Mouse (Mus musculus) CH12.LX (cell line): ENCODE data around the gene Fam89b.

Experiments used
- BHLHE40 ChIP-seq: IDR thresholded peaks from 2 replicates; pipeline ENCODE4 v1.6.1; 2011; ENCODE audit warnings: mild to moderate bottlenecking, low read depth, low read length, improper control_type of control experiment
- CHD1 ChIP-seq: IDR thresholded peaks from 2 replicates; pipeline ENCODE4 v1.6.1; 2012; ENCODE audit warnings: low read depth, low read length, improper control_type of control experiment, inconsistent platforms
- CTCF ChIP-seq, 2 experiments: IDR thresholded peaks in 1 of 2; conservative IDR thresholded peaks in 1 of 2; 2 replicates each; pipeline ENCODE4 v1.5.1; 2011 to 2012; ENCODE audit warnings: low read depth in 2 of 2, low read length in 2 of 2, improper control_type of control experiment in 1 of 2, inconsistent platforms in 1 of 2, mild to moderate bottlenecking in 1 of 2, moderate library complexity in 1 of 2
- E2F4 ChIP-seq: IDR thresholded peaks from 2 replicates; pipeline ENCODE4 v1.6.1; 2011; ENCODE audit warnings: low read depth, low read length, improper control_type of control experiment; ENCODE audit not compliant: insufficient replicate concordance
- IRF4 ChIP-seq: IDR thresholded peaks from 2 replicates; pipeline ENCODE4 v1.6.1; 2014; ENCODE audit warnings: low read depth, mild to moderate bottlenecking, inconsistent platforms, low read length, improper control_type of control experiment
- MEF2A ChIP-seq: IDR thresholded peaks from 2 replicates; pipeline ENCODE4 v1.6.1; 2014; ENCODE audit warnings: low read depth, mild to moderate bottlenecking, inconsistent platforms, low read length, improper control_type of control experiment, borderline replicate concordance
- POLR2A ChIP-seq: IDR thresholded peaks from 2 replicates; pipeline ENCODE4 v1.6.1; 2011; ENCODE audit warnings: low read depth, mild to moderate bottlenecking, improper control_type of control experiment, low read length
- RCOR1 ChIP-seq: conservative IDR thresholded peaks from 2 replicates; pipeline ENCODE4 v1.6.1; 2012; ENCODE audit warnings: low read depth, mild to moderate bottlenecking, inconsistent platforms, low read length, improper control_type of control experiment
- SIN3A ChIP-seq: IDR thresholded peaks from 2 replicates; pipeline ENCODE4 v1.6.1; 2012; ENCODE audit warnings: low read length, improper control_type of control experiment, inconsistent platforms
- SMC3 ChIP-seq: IDR thresholded peaks from 2 replicates; pipeline ENCODE4 v1.6.1; 2011; ENCODE audit warnings: low read depth, low read length, improper control_type of control experiment
- USF2 ChIP-seq: conservative IDR thresholded peaks from 2 replicates; pipeline ENCODE4 v1.6.1; 2011; ENCODE audit warnings: low read depth, low read length, improper control_type of control experiment
- ZC3H11A ChIP-seq: IDR thresholded peaks from 2 replicates; pipeline ENCODE4 v1.6.1; 2012; ENCODE audit warnings: low read depth, mild to moderate bottlenecking, inconsistent platforms, low read length, improper control_type of control experiment

DNA sequence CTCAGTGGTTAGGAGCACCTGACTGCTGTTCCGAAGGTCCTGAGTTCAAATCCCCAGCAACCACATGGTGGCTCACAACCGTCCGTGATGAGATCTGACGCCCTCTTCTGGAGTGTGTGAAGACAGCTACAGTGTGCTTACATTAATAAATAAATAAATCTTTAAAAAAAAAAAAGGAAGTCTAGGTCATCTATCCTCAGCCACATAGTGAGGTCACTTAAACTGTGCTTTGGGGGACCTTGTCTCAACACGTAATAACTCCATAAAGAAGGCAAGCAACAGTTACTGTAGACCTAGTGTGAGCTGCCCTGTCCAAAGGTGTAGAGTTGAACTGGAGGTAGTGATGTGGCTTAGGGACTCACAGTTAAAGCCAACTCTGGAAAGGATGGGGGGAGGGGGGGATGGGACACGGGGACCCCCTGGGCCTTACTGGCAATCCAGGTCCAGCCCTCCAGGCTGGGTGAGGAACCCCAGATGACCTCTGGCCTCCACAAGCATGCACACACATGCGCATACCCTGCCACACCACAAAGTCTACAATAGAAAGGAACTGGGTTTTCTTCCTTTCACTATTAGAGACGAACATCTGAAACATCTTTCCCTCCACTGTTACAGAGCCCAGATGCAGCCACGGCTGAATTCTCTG, 48.1 kb upstream of the Fam89b start:
- TF ChIP-seq CTCF (conservative IDR thresholded peaks at IDR 0.05 in 1 of 2, IDR thresholded peaks at IDR 0.05 in 1 of 2; ENCODE audit: low read depth in 2 of 2, low read length in 2 of 2) = no peak
- TF ChIP-seq IRF4 = no peak
- no peak for TF ChIP-seq RCOR1
- no peak for TF ChIP-seq POLR2A
- no peak for TF ChIP-seq E2F4
- no peak for TF ChIP-seq SMC3
- TF ChIP-seq SIN3A = no peak
- TF ChIP-seq ZC3H11A = no peak
- TF ChIP-seq CHD1 = no peak
- TF ChIP-seq BHLHE40 = no peak
- TF ChIP-seq USF2 = no peak
- TF ChIP-seq MEF2A = no peak
